8 mouse cellular contexts compared by ENCODE assay signal in the genomic region with DNA sequence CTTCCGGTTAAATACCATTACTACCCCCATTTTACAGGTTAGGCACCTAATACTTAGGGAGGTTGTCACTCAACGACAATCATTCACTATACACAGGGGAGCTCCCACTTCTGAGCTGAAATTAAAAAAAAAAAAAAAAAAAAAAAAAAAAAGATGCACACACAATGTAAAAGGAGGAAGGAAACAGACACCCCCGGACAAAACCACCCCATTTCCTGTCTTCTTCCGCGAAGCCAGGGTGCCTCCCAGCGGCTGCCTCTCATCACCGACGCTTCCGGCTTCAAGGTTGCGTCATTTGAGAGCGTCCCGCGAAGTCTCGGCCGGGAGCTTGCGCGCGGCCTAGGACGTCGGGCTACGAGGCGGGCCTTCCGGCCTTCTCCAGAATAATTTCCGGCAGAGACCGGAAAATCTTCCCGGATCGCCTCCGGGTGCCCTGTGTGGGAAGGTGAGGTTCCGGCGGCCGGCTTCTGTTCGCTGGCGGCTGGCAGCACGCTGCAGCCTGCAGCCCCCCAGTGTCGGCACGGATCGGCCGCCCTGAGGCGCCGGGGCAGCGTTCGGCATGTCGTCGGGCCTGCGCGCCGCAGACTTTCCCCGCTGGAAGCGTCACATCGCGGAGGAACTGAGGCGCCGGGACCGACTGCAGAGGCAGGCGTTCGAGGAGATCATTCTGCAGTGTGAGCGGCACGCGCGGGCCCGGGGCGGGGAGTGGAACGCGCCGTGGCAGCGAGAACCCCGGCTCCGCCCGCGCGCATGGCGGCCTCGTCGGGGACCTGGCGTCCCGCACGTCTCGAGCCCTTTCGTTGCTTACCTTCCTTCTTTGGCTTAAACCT. TPM values are rescaled to one million over a fixed set of nuclear protein-coding genes. Genes with fewer than 3 reads are reported as not detected.
DNase-seq lines count a peak whose midpoint lies in the region; ATAC-seq lines count a peak whose summit lies in the region.

TSS of gene Atg16l1 (plus strand) at position 230 of the 830 bp plus-strand sequence.

- peak within 1 kb of the TSS; percentile 85 for H3K4me2 ChIP-seq in hindbrain, embryonic 16.5 days (ENCODE audit: low read length)

- H3K4me3 ChIP-seq in hindbrain, embryonic 16.5 days (ENCODE audit: low read length) = peak within 1 kb of the TSS; percentile 95
- H3K4me3 ChIP-seq in macrophage (ENCODE audit: inconsistent target) = peak within 1 kb of the TSS; percentile 77

- peak within 1 kb of the TSS; percentile 93 for H3K27ac ChIP-seq in hindbrain, embryonic 16.5 days (ENCODE audit: low read depth, low read length)
- H3K27ac ChIP-seq in macrophage = peak within 1 kb of the TSS; percentile 66

- no peaks in the 10 kb centered on the region for H3K9me3 ChIP-seq in hindbrain, embryonic 16.5 days (ENCODE audit: control insufficient read depth, low read length)

- under 1% methylated on average over 73 of the region's 79 CpGs for WGBS in hindbrain, embryonic 16.5 days
- WGBS in macrophage (ENCODE audit: missing documents) = under 1% methylated on average over 70 of the region's 79 CpGs

- H3K4me1 ChIP-seq in hindbrain, embryonic 16.5 days (ENCODE audit: control insufficient read depth, insufficient read depth, low read depth, low read length) = peaks cover 11% of the 10 kb centered on the region

- peaks cover 7% of the 10 kb centered on the region for H3K36me3 ChIP-seq in hindbrain, embryonic 16.5 days (ENCODE audit: control insufficient read depth, insufficient read depth, low read length)
- peaks cover 15% of the 10 kb centered on the region for H3K36me3 ChIP-seq in macrophage (ENCODE audit: inconsistent target)

- H3K9ac ChIP-seq in hindbrain, embryonic 16.5 days (ENCODE audit: low read depth, low read length) = peak within 1 kb of the TSS; percentile 97

- DNase-seq in WW6 (ENCODE audit: low read depth, low spot score) = peak; percentile 86
- peak; percentile 82 to 90 for DNase-seq in cerebellum, postnatal 4 days (ENCODE audit: low spot score in 2 of 2)
- DNase-seq in gastrocnemius, adult 18-20 months (ENCODE audit: low spot score) = peak; percentile 94
- peak; percentile 95 to 98 for DNase-seq in left cerebral cortex, adult 18-20 months (ENCODE audit: low spot score in 2 of 2)
- peak; percentile 98 for DNase-seq in right cerebral cortex, adult 18-20 months
- peak; percentile 64 for DNase-seq in urinary bladder, postnatal 10 days (ENCODE audit: low spot score)

- H3K27me3 ChIP-seq in hindbrain, embryonic 16.5 days (replicated peaks; ENCODE audit: control insufficient read depth, insufficient read depth, low read length) = no peaks in the 10 kb centered on the region

- ATAC-seq in hindbrain, embryonic 16.5 days = peak; percentile 99

- H3K79me2 ChIP-seq in macrophage (ENCODE audit: inconsistent target) = peaks cover 47% of the 10 kb centered on the region

RNA-seq across cellular contexts. Expression of gene Atg16l1, which starts in this region (rescaled TPM):
- 10 to 100 TPM; 16.3 to 17.6 TPM for total RNA-seq in gastrocnemius, adult 18-20 months (2021)
- polyA plus RNA-seq in hindbrain, embryonic 16.5 days (2015; fragmentation: Nextera tagmentation; extraction: Ambion mirVana) = 71.6 and 74.2 TPM in 2 replicates
- total RNA-seq in left cerebral cortex, adult 18-20 months (2021) = 10 to 100 TPM; 63.7 to 66.4 TPM
- 100 to 1,000 TPM in 23 of 26 experiments, 10 to 100 TPM in 3; 85.9 to 320 (median 236) TPM for total RNA-seq in macrophage (2018; cell fraction: chromatin; rRNA removed)
- total RNA-seq in macrophage (2018; cell fraction: cytosol; rRNA removed) = 10 to 100 TPM in 25 of 26 experiments, 1 to 10 TPM in 1; 8.6 to 27.9 (median 18.3) TPM
- total RNA-seq in macrophage (2018; cell fraction: nucleus; rRNA removed) = 100 to 1,000 TPM in 11 of 26 experiments, 10 to 100 TPM in 15; 33.0 to 174 (median 85.8) TPM
- 11.7 to 21.9 TPM (median 21.3 TPM) in 3 replicates for polyA plus RNA-seq in macrophage (2018)

Comparison
In these comparisons a context has a peak if more than half of its experiments do, and no peak if none do; other contexts are left out.
1. Peak in every context shown above with its lines: DNase-seq, ATAC-seq, H3K4me3 ChIP-seq and H3K27ac ChIP-seq.